Mouse (Mus musculus) midbrain, embryonic 14.5 days (tissue): ENCODE data around the gene Ttc26. TPM values are rescaled to one million over a fixed set of nuclear protein-coding genes. Genes with fewer than 3 reads are reported as not detected.
"Not testable (repeated sequence)": the region's sequence is repeated elsewhere in the genome, so short reads cannot be mapped to it uniquely, and the experiment has no call there.

Source experiments
- ATAC-seq: fragments of 200-750 bp; cut with Nextera tagmentation; 2 replicates; pipeline ENCODE4 v1.8.0; 2017; ENCODE audit warnings: moderate number of reproducible peaks, moderate library complexity; ENCODE audit not compliant: low FRiP score, low TSS enrichment
- DNase-seq: peaks from one replicate; pipeline ENCODE4 v3.0.0-alpha.2; 2015
- H3K27ac ChIP-seq: fragments of 300-500 bp; sonication (generic); replicated peaks from 2 replicates; pipeline ENCODE4 v1.5.1; 2014; ENCODE audit warnings: mild to moderate bottlenecking, low read depth, low read length, moderate library complexity
- H3K27me3 ChIP-seq: fragments of 300-500 bp; sonication (generic); 2 replicates; pipeline ENCODE4 v1.6.1; 2014; ENCODE audit warnings: low read length, control low read depth, mixed read lengths; ENCODE audit not compliant: control insufficient read depth, insufficient read depth
- H3K36me3 ChIP-seq: fragments of 300-500 bp; sonication (generic); 2 replicates; pipeline ENCODE4 v1.6.1; 2014; ENCODE audit warnings: low read length, control low read depth; ENCODE audit not compliant: control insufficient read depth, insufficient read depth
- H3K4me1 ChIP-seq: fragments of 300-500 bp; sonication (generic); 2 replicates; pipeline ENCODE4 v1.6.1; 2014; ENCODE audit warnings: mild to moderate bottlenecking, antibody characterized with exemption, low read length, control low read depth; ENCODE audit not compliant: control insufficient read depth, insufficient read depth
- H3K4me2 ChIP-seq: fragments of 300-500 bp; sonication (generic); 2 replicates; pipeline ENCODE4 v1.6.1; 2014; ENCODE audit warnings: mild to moderate bottlenecking, low read length, moderate library complexity
- H3K4me3 ChIP-seq: fragments of 300-500 bp; sonication (generic); replicated peaks from 2 replicates; pipeline ENCODE4 v1.5.1; 2014; ENCODE audit warnings: low read depth, low read length
- H3K9ac ChIP-seq: fragments of 300-500 bp; sonication (generic); replicated peaks from 2 replicates; pipeline ENCODE4 v1.6.1; 2014; ENCODE audit warnings: mild to moderate bottlenecking, low read length, moderate library complexity
- H3K9me3 ChIP-seq: fragments of 300-500 bp; sonication (generic); 2 replicates; pipeline ENCODE4 v1.6.1; 2016; ENCODE audit warnings: low read length, control low read depth, mixed read lengths; ENCODE audit not compliant: control insufficient read depth
- WGBS: fragments of 180-500 bp; shearing (Covaris S2); extraction: QIAGEN DNeasy Blood & Tissue Kit; methylation state at CpG from one replicate; pipeline ENCODE4 v1.1.7; 2014; 5-methylcytosine and 5-hydroxymethylcytosine counted together
- polyA plus RNA-seq: library from polyadenylated mRNA; unstranded; fragments of >200 nt; fragmentation: Nextera tagmentation; extraction: Ambion mirVana; gene quantifications from 2 replicates; pipeline ENCODE4 v1.2.1, GENCODE M21; 2014

Ttc26 gene
- polyA plus RNA-seq, 1 experiment from 2014 or later = 6.0 TPM

- no peaks in the 10 kb centered on the region for H3K27me3 ChIP-seq
- H3K9me3 ChIP-seq = no peaks in the 10 kb centered on the region
- peaks cover 34% of the 10 kb centered on the region for H3K36me3 ChIP-seq
- ATAC-seq (no peak), DNase-seq (peak; percentile 50)
- H3K4me1 ChIP-seq = no peaks in the 10 kb centered on the region
- no peak overlapping the region for H3K4me3 ChIP-seq
- no peak overlapping the region for H3K4me2 ChIP-seq
- 81% methylated on average over 3 of the region's 3 CpGs for WGBS
- no peak overlapping the region for H3K9ac ChIP-seq
- no peak overlapping the region for H3K27ac ChIP-seq
These were observed 8.4 kb downstream of the Ttc26 start for GRCm38 (mm10) chr6:38389671-38390070.

- not testable (repeated sequence) for H3K9me3 ChIP-seq, H3K27me3 ChIP-seq, DNase-seq, H3K9ac ChIP-seq, ATAC-seq, H3K36me3 ChIP-seq
- Histone ChIP-seq H3K4me3 (peak overlapping the region; percentile 99; the same call in 1 of the 2 replicates), H3K27ac (peak overlapping the region; percentile 92; the same call in 1 of the 2 replicates), H3K4me2 (peak overlapping the region; percentile 70), H3K4me1 (peaks cover 13% of the 10 kb centered on the region)
- WGBS = 77% methylated on average over 5 of the region's 5 CpGs
These were observed 51.2 kb downstream of the Ttc26 start for GRCm38 (mm10) chr6:38432457-38432856.

GRCm38 (mm10) chr6:38433261-38434033 is 52.2 kb downstream of the Ttc26 start, which contains the start of gene Ubn2:
Gene Ubn2 (plus strand): TSS chr6:38433950.
- Histone ChIP-seq H3K27me3 (no peaks in the 10 kb centered on the region), H3K9ac (peak within 1 kb of the TSS; percentile 91), H3K4me1 (peaks cover 13% of the 10 kb centered on the region), H3K4me3 (peak within 1 kb of the TSS; percentile 99), H3K27ac (peak within 1 kb of the TSS; percentile 97), H3K9me3 (no peaks in the 10 kb centered on the region), H3K4me2 (peak within 1 kb of the TSS; percentile 71), H3K36me3 (no peaks in the 10 kb centered on the region)
- WGBS = under 1% methylated on average over 64 of the region's 64 CpGs
- peak; percentile 98 for ATAC-seq
- peak; percentile 100 for DNase-seq

GRCm38 (mm10) chr6:38434055-38435023 is 53.1 kb downstream of the Ttc26 start:
- Histone ChIP-seq H3K4me1 (peaks cover 13% of the 10 kb centered on the region), H3K36me3 (no peaks in the 10 kb centered on the region), H3K4me2 (peak overlapping the region; percentile 71), H3K9ac (peak overlapping the region; percentile 91), H3K4me3 (peak overlapping the region; percentile 99), H3K27me3 (no peaks in the 10 kb centered on the region), H3K27ac (peak overlapping the region; percentile 97), H3K9me3 (no peaks in the 10 kb centered on the region)
- ATAC-seq (peak; percentile 82), DNase-seq (peak; percentile 77)
- WGBS = under 1% methylated on average over 97 of the region's 118 CpGs

GRCm38 (mm10) chr6:38443842-38444241 is 62.6 kb downstream of the Ttc26 start:
- no peak for ATAC-seq

GRCm38 (mm10) chr6:38448295-38448694 is 67.0 kb downstream of the Ttc26 start:
- Histone ChIP-seq H3K36me3 (peaks cover 66% of the 10 kb centered on the region), H3K4me2 (no peak overlapping the region), H3K27ac (no peak overlapping the region), H3K9me3 (no peaks in the 10 kb centered on the region), H3K4me3 (no peak overlapping the region), H3K4me1 (no peaks in the 10 kb centered on the region), H3K9ac (no peak overlapping the region), H3K27me3 (no peaks in the 10 kb centered on the region)
- WGBS = 91% methylated on average over 2 of the region's 2 CpGs
- DNase-seq = no peak
- no peak for ATAC-seq

More at GRCm38 (mm10) chr6:38443842-38444241, 62.6 kb downstream of the Ttc26 start:
- H3K27me3 ChIP-seq = no peaks in the 10 kb centered on the region
- DNase-seq = no peak
- no peak overlapping the region for H3K27ac ChIP-seq
- WGBS = 92% methylated on average over 3 of the region's 3 CpGs
- H3K4me3 ChIP-seq = no peak overlapping the region
- no peak overlapping the region for H3K9ac ChIP-seq
- no peaks in the 10 kb centered on the region for H3K9me3 ChIP-seq
- H3K4me2 ChIP-seq = no peak overlapping the region
- peaks cover 61% of the 10 kb centered on the region for H3K36me3 ChIP-seq
- H3K4me1 ChIP-seq = no peaks in the 10 kb centered on the region

- ATAC-seq (no peak), DNase-seq (no peak)
- no peak overlapping the region for H3K4me2 ChIP-seq
- no peak overlapping the region for H3K4me3 ChIP-seq
- H3K36me3 ChIP-seq = peaks cover 66% of the 10 kb centered on the region
- H3K4me1 ChIP-seq = no peaks in the 10 kb centered on the region
- H3K9ac ChIP-seq = no peak overlapping the region
- no peaks in the 10 kb centered on the region for H3K27me3 ChIP-seq
- no peaks in the 10 kb centered on the region for H3K9me3 ChIP-seq
- H3K27ac ChIP-seq = no peak overlapping the region
- WGBS = 93% methylated on average over 4 of the region's 4 CpGs
These were observed 71.8 kb downstream of the Ttc26 start for GRCm38 (mm10) chr6:38453049-38453448.

- peaks cover 63% of the 10 kb centered on the region for H3K36me3 ChIP-seq
- not testable (repeated sequence) for DNase-seq, H3K9ac ChIP-seq, H3K4me1 ChIP-seq, ATAC-seq, H3K27ac ChIP-seq, H3K4me3 ChIP-seq, H3K27me3 ChIP-seq, H3K4me2 ChIP-seq, H3K9me3 ChIP-seq
These were observed 75.2 kb downstream of the Ttc26 start for GRCm38 (mm10) chr6:38456425-38456824.
